Mouse (Mus musculus) A20 (cell line): ENCODE measurements around the gene Alyref2.

ENCODE experiments used
- DNase-seq: peaks from one replicate; pipeline ENCODE4 v3.0.0-alpha.2; 2011; ENCODE audit warnings: low read depth, low spot score

Gene Alyref2

DNA sequence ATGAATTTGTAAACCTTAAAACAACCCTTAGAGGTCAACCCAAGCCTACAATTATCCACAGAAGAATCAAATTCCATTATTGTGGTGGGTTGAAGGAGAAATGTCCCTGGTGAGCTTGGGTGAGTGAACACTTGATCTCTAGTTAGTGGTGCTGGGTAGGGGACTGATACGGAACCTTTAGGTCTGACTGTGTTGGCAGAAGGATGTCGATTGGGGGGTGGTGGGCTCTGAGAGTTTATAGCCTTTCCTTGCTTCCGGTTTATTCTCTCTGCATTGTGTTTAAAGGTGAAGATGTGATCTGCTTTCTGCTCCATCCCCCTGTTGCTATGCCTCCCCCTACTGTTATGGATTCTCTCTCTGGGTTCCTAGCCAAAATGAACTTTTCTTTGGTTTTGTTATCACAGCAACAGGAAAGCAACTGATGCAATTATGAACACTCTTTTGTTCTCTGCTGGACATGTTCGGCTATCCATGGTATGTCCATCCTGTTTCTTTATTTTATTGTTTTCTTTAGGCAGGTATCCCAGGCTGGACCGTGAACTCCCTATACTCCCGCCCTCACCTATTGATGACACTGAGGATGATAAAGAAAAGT, 2.2 kb upstream of the Alyref2 start:
- no peak for DNase-seq

DNA sequence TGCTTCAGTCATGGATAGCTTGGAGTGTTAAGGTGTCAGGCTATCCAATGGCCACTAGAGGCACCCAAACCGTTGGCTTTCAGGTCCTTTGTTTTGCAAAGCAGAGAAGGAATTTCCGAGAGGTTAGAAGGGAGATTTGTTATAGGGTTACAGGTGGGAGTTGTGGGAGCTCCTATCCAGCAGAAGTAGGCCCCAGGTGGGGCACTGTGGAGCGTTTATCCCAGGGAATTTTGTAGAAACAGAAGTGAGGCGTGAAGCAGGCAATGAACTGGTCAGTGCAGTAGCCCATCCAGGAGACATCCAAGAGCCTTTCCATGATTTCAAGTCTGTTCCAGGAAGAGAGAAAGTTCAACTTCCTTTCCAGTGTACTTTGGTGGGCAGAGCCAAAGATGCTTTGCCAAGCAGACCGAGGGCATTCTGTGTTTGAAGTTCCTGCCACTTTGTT, 1.6 kb upstream of the Alyref2 start:
- peak; percentile 55 for DNase-seq

DNA sequence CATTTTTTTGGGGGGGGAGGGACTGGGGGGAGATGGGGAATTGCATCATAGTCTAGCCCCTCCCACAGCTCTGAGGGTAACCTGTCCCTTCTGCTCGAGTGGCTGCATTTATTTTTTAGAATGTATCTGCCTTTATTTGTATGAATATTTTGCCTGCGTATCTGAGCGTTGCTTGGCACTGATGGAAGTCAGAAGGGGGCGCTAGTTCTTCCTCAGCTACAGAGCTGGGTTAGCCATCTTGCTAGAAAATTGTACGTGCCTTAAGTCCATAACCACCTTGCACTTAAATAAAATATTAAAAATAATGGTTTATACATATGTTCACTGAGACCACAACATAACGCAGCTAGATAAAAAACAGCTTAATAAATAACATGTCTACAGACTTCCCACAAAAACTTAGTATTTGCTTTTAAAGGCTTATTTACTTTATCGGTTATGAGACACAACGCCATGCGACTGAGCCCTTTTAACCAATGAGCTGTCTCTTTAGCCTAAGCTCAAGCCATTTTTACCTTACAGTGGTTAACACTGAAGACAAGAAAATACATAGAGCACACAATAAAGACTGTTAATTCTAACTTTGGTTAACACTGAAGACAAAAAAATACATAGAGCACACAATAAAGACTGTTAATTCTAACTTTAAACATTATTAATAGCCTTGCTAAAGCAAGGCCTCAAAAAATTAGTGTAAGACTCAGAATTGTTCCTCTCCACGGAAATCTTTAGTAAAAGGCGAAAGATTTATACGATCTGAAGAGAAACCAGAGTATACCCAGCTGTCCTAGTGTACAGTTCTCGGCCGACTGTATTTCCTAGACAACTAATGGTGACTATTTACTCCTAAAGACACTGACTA, 659 bp upstream of the Alyref2 start:
- peak; percentile 87 for DNase-seq

GRCm38 (mm10) chr1:171503592-171504291, 464 bp downstream of the Alyref2 start:
- DNase-seq: peak; percentile 86

DNA sequence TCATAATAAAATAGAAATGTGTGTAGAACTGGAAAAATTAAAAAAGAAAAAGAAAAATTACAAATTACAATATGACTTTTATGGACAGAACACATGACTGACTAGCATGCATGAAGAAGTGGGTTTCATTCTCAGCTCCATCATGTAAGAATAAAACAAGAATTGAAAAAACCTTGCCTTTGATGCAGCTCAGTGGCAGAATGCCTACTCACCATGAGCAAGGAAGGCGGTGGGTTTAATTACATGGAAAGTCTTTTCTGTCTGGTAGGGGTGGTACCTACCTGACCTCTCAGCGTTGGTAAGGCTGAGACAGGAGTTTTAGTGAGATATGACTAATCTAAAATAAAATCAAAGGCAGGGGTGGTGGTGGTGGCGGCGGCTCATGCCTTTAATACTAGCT, 1.3 kb downstream of the Alyref2 start:
- DNase-seq: peak; percentile 48

- DNase-seq: no peak
Measured at GRCm38 (mm10) chr1:171513234-171513633, 10.0 kb downstream of the Alyref2 start.

DNA sequence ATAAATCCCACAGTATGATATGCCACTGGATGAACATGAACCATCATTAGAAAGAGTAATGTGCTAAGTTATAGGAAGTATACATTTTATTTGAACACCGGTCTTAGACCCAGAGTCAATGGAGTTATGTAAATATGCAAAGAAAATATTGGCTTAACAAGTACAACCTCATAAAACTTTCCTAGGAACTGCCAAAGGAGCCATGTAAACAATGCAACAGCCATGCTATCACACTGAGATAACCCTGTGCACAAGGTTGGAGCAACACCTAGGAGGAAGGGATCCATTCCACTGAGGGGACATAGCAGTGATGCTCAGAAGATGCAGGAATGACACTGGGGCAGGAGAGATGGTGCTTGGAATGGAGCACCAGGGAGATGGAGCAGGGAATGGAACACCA, 10.5 kb downstream of the Alyref2 start:
- no peak for DNase-seq

GRCm38 (mm10) chr1:171515039-171515438, 11.8 kb downstream of the Alyref2 start:
- DNase-seq: peak; percentile 63

- DNase-seq: no peak
Measured at GRCm38 (mm10) chr1:171515557-171515956, 12.3 kb downstream of the Alyref2 start.

DNA sequence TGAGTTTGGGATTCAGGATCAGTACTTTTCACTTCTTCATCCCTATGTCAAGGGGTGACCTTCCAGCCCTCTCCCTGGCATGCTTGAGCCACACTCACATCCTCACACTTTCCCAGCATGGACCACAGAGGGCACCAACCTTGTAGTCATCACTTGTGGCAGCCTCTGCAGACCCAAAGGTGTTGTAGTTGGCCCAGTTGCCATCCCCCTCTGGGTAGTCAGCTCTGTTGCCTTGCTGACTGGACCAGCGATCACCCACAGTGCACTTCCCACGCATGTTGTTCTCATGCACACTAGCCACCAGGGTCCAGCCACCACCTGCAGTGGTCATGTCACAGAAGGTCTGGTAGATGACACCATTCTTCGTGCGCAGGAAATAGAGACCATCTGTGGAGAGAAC, 28.1 kb downstream of the Alyref2 start:
- no peak for DNase-seq

GRCm38 (mm10) chr1:171532830-171533229, 29.6 kb downstream of the Alyref2 start:
- DNase-seq: no peak

- DNase-seq: no peak
Measured at GRCm38 (mm10) chr1:171534557-171534956, 31.3 kb downstream of the Alyref2 start.

GRCm38 (mm10) chr1:171535194-171535593, 31.9 kb downstream of the Alyref2 start, which contains the start of gene Itln1:
Itln1 (minus strand) TSS chr1:171535294.
- DNase-seq: no peak

- DNase-seq: peak; percentile 77
Measured at GRCm38 (mm10) chr1:171540694-171541093, 37.4 kb downstream of the Alyref2 start.

- peak; percentile 98 for DNase-seq
Measured at GRCm38 (mm10) chr1:171551326-171551725, 48.0 kb downstream of the Alyref2 start.

GRCm38 (mm10) chr1:171552230-171552629, 49.0 kb downstream of the Alyref2 start:
- peak; percentile 76 for DNase-seq

- DNase-seq: peak; percentile 76
Measured at GRCm38 (mm10) chr1:171553359-171554341, 50.4 kb downstream of the Alyref2 start.
